Mouse (Mus musculus): ENCODE measurements at regions not wholly inside any gene's neighbourhood (a gene's known extent, or its start where the extent isn't known, plus 50 kb on each side); places are given as distances from the start of the nearest gene placed in this dataset.
A peak's percentile ranks its signal among the peaks of the same experiment; 100 is the strongest.

DNA sequence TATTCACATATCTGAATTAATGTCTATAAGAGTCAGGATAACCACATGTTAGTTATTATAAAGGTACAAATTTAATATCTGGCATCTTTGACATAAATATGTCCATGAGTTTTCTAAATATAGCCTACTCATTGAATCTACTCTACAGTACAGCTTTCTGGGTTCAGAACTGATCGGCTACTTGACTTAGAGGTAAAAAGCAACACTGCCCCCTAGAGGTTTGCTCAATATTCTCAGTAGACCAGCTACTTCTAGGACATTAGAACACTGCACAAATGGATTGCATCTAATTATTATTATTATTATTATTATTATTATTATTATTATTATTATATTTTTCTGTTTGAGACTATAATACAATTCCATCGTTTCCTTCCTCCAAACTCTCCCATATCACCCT lies 418.8 kb upstream of the Tpm3-rs7 start:
- DNase-seq (ENCODE audit: inconsistent ontology term) = peak; percentile 9

DNA sequence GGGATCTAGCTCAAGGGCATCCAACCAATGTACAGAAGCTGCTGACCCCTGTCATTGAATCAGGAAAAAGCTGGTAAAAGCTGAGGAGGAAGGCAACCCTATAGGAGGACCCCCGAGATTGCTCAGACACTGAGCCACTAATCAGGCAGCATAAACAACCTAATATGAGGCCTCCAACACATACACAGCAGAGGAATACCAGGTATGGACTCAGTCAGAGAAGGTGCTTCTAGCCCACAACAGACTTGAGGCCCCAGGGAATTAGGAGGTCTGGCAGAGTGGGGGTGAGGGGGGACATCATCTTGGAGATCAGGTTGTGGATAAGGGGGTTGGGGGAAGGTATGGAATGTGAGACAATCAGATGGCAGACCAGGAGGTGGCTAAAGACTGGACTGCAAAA lies 413.2 kb upstream of the Tpm3-rs7 start:
- no peak for DNase-seq (ENCODE audit: inconsistent ontology term)

DNA sequence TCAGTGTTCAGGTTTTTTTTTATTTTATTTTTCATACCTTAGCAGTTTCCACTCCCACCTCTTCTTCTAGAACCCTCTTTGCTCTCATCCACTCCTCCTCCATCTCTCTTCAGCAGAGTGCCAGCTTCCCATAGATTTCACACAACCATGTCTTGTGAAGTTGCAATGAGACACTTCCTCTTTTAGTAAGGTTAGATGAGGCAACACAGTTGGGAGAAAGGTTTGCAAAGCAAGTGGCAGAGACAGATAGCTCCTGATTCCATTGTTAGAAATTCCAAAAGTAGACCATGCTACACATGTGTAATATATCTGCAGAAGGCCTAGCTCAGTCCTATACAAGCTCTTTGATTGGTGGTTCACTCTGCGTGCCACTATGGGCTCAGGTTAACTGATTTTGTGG lies 397.3 kb upstream of the Tpm3-rs7 start:
- DNase-seq (ENCODE audit: inconsistent ontology term) = no peak

Data from Muller cell, postnatal 12 days (primary cell).